17 mouse cellular contexts compared by ENCODE assay signal in genomic region chr6:43765958-43766357, GRCm38 (mm10).
"Had no signal": no experiment of that assay in that cellular context is flagged by ENCODE, and none has a peak within 500 bp of the region (broad histone marks: within the 10 kb centered on the region; RNA-seq: fewer than 3 reads in every experiment).

No protein-coding gene starts in this region.

- H3K36me3 ChIP-seq: lung, embryonic 15.5 days; midbrain, embryonic 13.5 days; midbrain, embryonic 15.5 days; neural tube, embryonic 12.5 days; stomach, embryonic 15.5 days had no signal

- DNase-seq: liver, postnatal 0 days; lung, adult 2 months; lung, postnatal 36 days; right cerebral cortex, postnatal 14 days; thymus, adult 2 months; thymus, postnatal 25 days; thymus, postnatal 4 days had no signal

- H3K4me3 ChIP-seq: lung, embryonic 15.5 days; megakaryocyte, embryonic 14.5 days; midbrain, embryonic 13.5 days; midbrain, embryonic 15.5 days; neural tube, embryonic 12.5 days; stomach, embryonic 15.5 days had no signal

- H3K4me1 ChIP-seq: lung, embryonic 15.5 days; megakaryocyte, embryonic 14.5 days; midbrain, embryonic 13.5 days; midbrain, embryonic 15.5 days; neural tube, embryonic 12.5 days; stomach, embryonic 15.5 days had no signal

- H3K9me3 ChIP-seq: lung, embryonic 15.5 days; midbrain, embryonic 13.5 days; midbrain, embryonic 15.5 days; neural tube, embryonic 12.5 days; stomach, embryonic 15.5 days had no signal

- H3K4me2 ChIP-seq: lung, embryonic 15.5 days; midbrain, embryonic 11.5 days; midbrain, embryonic 13.5 days; midbrain, embryonic 15.5 days; neural tube, embryonic 12.5 days; stomach, embryonic 15.5 days had no signal

- H3K27ac ChIP-seq: lung, embryonic 15.5 days; macrophage; midbrain, embryonic 13.5 days; midbrain, embryonic 15.5 days; neural tube, embryonic 12.5 days; stomach, embryonic 15.5 days; stomach, postnatal 0 days had no signal

- H3K27me3 ChIP-seq: lung, embryonic 15.5 days; megakaryocyte, embryonic 14.5 days; midbrain, embryonic 13.5 days; midbrain, embryonic 15.5 days; neural tube, embryonic 12.5 days; stomach, embryonic 15.5 days had no signal

- H3K9ac ChIP-seq: liver, postnatal 0 days; lung, embryonic 15.5 days; midbrain, embryonic 13.5 days; midbrain, embryonic 15.5 days; neural tube, embryonic 12.5 days; stomach, embryonic 15.5 days had no signal

- ATAC-seq: liver, postnatal 0 days; lung, postnatal 0 days; midbrain, embryonic 13.5 days; midbrain, embryonic 15.5 days had no signal
